Mouse (Mus musculus): ENCODE results near the gene Adamts17.

The Adamts17 gene

DNA sequence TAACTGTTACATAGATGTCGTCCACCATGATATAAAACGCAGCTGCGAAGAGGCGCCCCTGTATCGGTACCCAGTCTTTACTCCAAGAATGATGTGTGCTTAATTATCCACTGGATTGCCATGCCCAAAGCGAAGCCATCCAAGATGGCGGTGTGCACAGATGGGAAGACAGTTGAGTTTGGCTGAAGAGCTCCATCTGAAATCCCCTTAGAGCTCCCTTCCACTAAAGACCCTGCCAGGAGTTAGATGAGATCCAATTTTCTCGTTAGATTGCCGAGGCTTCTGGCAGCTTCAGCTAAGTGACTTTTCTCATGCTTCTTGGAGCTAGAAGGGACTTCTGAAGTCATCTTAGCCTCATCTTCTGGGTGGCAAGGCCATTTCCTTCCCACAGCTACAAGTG, 136.8 kb downstream of the Adamts17 start:
- DNase-seq: no peak

DNA sequence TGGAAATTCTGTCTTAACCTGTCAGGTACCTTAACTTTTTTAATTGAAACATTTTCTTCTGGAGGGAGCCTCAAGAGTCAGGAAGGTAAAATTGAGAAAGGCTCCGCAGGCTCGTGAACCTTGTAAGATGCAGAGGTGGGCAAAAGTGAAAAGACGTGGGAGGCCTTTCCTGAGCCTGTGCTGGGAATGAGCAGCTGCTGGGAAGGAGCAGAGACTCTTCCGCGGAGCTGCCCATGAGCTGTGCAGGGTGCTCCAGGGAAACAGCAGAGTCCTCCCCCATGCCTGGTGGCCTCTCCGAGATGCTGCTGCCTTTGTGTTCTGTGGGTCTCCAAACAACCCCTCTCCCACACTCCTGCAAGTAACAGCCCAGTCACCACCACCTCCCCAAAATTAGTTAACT, 142.1 kb downstream of the Adamts17 start:
- no peak for DNase-seq

DNA sequence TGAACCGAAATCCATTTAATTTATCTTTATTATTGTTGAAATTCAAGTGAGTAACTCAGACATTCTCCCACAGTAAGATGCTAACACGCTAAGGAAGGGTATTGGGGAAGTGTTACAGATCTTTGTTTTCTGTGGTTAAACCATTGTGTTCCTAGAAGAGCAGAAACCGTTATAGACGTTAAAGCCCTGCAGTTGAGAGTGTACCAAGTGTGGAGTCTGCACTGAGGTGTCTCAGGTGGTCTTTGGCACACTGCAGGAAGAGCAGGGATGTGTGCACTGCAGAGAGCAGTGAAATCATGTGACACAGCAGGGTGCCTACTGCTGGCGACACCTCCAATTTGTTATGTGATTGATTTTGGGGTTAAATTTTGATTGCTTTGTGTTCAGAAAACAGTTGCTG, 142.5 kb downstream of the Adamts17 start:
- no peak for DNase-seq

DNA sequence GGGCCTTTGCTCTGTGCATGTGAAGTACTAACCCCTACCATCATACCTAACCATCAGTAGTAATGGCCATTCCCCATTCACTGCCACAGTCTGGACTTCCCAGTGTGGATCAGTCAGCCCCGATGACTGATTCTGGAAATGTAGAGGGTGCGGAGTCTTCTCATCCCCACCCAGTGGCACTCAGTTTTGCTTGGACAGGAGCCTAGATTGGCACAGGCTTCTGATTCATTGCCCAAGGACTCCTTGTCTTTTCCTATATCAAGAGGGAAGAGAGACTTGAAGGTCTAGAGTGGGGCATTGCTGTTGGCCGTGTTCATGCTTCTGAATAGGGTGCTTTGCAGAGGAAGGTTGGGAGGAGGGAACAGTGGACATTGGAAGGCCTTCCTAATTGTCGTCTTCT, 148.1 kb downstream of the Adamts17 start:
- no peak for DNase-seq

DNA sequence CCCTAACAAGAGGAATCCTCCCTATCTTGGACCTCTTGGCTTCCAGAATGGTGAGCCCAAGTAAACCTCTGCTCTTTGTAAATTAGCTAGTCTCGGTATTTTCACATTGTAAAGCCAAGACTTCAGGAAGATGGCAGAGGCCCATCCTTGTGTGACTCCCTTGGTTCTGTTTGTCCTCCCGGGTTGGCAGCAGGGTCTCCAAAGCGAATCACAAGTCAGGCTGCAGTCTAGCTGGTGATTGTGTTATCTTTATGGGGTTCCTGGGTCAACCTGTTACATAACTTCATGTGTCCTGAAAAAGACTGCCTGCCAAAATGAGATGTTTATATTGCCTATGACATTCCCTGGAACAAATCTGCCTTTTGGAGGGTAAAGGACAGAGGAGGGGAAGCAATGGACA, 148.9 kb downstream of the Adamts17 start:
- DNase-seq: no peak

DNA sequence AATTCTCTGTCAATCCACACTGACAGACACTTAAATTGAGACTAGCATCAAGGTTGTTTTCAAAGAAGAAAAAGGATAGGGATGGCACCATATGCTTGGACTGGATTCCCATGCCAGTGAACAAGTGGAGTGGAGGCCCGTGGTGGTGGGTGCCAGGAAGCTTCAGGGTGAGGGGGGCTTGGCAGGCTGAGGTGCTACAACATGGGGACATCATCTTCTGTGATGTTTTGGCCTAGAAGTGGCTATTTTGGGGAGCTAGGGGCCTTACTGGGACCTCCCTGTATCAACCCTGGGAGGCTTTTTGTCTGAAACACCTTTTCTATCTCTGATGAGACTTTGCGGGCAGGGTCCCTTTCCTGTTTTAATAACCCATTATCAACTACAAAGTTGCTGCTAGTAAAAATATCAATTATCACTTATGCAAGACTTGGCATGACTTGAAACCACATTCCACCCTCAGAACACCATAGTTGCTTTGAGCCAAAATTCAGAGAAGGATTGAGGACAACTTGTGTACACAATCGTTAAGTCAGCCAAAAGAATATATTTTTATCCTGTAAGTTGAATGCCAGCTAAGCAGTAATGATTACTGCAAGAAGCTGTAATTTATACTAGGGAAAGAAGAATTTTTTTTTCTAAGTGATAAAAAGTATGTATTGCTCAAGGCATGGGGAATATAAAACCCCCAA, 150.0 kb downstream of the Adamts17 start:
- DNase-seq: peak in 1 of 2 experiments; percentile 59

DNA sequence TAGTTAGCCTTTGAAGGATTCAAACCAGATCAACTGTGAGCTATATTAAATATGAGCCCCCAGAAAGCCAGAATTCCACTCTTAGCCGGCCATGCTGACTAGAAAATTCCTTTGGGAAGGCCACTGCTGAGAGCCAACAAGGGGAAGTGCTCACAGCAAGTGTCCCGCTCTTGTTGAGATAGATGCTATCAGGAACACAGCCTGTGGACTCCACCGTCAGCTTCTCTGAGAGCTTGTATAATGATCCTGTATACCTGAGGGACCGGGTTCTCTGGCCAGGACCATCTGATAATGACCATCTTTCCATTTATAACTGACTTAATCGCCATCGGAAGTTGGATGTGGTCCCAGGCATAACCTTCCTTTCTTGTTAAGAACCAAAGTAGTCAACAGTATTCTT, 159.3 kb downstream of the Adamts17 start:
- no peak for DNase-seq

DNA sequence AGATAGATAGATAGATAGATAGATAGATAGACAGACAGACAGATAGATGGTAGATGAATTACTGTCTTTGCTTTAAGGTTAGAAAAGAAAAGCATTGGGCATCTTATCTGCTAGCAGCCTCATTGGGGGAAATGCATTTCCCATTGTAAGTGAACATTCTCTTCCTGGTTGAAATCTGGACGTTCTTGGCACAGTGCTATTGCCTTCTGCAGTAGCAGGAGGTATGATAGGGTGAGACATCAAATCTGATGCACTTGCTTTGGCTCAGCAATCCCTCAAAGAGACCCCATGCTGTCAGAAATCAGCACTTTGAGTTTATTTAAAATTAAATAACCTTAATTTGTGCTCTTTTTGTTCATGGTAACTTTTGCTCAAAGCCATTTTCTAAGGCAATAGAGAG, 164.1 kb downstream of the Adamts17 start:
- DNase-seq: no peak

DNA sequence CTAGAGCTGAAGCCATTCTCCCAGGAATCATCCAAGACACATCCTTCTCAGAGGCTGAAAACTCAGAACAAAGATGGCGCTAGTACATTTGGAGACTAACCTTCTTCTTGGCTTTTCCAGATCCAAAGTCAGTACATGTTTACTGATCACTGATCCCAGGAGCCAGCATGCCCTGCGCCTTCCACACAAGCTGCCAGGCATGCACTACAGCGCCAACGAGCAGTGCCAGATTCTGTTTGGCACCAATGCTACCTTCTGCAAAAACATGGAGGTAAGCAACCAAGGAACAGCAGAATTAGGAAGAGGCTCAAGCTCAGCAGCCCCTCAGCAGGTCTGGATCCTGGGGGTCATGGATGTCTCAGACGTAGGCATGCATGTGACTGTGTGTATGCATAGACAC, 164.7 kb downstream of the Adamts17 start:
- DNase-seq: no peak

DNA sequence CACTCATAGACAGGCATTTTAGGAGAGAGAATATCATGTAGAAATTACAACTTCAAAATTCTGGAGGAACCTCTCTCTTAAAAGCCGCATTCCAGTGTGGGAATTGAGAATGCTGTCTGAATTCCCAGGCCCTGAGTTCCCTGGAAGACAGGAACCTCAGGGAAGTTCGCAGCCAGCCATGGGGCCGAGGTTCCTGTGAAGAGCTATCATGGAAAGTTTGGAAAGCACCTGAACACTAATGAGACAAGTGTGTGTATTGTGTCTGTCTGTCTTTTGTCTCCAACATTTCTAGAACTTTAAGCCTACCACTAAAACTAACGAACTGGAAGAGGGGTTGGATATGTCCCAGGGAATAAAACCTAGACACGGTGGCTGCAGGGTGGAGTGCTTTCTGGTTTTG, 170.3 kb downstream of the Adamts17 start:
- DNase-seq: no peak

DNA sequence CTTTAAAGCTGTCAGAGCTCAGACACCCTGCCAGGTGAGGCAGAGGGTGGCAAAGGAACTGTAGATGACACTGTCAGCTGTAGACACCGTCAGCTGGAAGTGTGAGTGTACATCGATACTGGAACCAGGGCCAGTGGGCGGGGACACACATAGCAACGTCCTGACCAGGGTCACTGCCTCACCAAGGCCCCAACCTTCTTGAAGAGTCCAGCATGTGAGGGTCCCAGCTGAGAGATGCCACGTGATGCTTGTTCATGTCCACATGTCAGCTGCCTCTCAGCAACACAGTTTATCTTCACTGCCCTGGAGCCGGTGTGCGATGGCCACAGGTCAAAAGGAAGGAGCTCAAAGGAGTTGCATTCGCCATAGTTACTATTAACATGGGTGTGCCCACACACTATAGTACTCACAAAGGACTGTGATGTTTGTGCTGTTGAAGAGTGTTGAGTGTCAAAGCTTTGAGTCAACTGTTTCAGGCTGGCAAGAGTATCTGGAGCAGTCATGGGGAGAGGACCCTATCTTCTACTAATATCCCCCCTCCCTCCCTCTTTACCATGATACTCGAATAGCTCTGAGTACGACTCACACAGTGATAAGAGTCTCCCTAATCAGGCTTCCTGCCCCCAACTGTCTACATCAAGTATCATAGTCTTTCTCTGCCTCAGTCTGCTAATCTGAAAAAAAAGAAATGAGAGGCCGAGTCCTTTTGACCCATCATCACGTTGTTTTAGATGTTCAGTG, 172.6 kb downstream of the Adamts17 start:
- DNase-seq: peak in 1 of 2 experiments; percentile 42

DNA sequence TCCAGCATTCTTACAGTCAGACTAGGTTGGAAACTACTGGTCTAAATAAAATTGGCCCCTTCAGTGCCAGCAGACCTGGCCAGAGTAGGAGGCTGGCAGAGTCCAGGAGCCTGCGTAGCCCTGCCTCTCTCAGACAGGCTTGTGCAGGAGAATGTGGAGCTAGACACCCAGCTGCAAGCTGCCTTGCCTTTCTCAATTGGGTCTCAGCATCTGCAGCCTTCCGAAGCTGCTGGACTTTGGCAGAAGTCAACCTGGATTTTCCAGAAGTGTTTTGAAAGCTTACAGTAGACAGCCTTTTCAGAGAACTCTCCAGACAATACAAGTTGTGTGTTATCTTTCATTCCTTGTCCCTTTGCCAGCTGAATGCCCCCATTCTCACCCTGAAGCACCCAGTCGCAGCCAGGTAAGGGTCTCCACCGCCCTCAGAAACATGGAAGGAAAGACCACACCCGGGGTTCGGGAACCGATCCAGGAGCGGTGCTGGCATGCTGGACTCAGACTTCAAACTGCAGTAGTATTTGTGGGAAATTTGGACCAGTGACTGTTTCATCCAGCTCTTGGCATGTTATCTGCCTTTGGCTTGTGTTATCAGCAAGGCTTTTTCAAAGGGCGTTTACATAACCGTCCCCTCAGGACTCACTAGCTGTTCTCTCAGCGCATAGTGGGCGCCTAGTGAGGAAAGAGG, 173.8 kb downstream of the Adamts17 start:
- DNase-seq: peak in 1 of 2 experiments; percentile 45

DNA sequence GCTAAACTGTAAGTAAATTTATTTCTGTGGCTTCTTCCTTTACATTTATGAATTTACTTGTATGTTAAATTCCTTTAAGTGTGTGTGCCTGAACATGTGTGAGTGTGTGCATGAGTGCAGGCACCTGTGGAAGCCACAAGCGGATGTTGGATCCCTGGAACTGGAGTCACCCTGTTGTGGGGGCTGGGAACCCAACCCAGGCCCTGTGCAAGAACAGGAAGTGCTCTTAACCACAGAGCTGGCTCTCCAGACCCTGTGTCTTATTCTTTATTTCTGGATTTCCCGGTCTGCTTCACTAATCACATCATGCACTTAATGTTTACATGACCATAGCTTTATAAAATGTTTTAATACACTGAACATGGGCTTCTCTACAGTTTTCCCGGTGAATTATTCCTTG, 180.4 kb downstream of the Adamts17 start:
- no peak for DNase-seq

DNA sequence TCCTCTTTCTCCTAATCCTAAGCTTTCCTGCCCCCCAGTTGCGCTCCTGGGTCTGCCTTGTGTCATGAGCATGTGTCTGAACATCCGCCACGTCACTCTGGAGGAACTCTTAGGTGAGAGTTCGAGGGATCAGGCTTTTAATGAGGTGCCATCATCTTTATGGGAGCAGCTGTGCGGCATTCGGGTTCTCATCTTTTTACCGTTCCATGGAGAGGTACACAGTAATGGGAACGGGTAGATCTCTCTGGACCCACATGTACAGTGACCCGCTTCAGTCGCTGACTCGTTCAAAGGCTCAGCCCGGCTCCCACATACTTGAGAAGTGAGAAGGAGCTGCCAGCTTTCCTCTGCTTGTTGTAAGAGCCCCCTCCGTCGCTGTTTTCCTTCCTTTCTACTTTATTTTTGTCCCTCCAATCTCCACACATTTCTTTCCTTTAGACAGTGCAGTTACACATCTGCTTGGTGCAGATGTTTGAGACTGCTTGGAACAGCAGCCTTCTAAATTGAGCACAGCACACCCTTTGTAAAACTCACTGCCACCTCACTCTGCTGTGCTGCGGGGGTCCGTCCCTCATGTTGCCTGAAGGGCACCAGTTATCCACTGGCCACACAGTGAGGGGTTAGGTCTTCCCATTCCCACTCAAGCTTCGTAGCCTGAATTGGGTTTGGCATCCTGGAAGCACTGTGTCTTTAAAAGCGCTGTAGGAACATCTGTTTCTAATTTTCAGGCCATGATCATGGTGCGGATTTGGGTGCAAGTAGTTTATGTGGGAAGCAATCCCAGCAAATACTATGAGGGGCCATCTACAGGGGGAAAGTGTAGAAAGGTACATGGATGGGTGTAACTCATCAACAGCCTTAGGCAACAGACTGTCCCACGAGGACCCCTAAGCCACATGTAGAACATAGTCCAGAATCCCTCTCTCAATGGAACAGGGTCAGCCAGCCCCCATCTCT, 186.9 kb downstream of the Adamts17 start:
- DNase-seq: no peak

DNA sequence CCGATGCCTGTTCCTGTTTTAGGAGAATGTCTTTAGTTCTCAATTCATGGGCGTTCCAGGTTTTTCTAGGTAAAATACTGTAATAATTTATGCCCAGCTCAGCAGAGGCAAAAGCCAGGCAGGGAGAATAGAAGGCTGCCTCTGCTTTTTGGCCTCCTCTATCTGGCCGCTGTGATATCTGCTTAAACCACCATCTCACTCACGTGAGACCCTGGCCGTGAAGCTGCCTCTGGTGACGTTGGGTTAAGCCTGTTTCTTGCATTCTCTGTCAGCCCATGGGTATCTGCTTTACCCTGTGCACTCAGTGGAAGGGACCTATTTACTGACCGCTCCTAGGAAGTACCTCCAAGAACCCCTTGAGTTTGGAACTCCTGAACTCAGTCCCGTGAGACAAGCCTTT, 187.7 kb downstream of the Adamts17 start:
- no peak for DNase-seq

DNA sequence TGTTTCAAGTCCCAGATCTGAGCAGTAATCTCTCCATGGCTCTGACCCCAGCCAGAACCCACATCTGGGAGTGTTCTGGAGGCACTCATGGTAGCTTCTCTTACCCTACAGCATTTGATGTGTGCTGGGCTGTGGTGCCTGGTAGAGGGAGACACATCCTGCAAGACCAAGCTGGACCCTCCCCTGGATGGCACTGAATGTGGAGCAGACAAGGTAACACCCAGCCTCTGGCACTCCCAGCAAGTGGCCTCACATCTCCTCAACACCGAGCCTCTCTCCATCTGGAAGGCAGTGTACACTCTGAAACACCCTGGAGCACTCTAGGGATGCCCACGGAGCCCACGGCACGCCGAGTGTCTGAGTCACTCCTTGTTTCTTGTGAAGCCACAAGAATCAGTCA, 188.2 kb downstream of the Adamts17 start:
- DNase-seq: no peak

DNA sequence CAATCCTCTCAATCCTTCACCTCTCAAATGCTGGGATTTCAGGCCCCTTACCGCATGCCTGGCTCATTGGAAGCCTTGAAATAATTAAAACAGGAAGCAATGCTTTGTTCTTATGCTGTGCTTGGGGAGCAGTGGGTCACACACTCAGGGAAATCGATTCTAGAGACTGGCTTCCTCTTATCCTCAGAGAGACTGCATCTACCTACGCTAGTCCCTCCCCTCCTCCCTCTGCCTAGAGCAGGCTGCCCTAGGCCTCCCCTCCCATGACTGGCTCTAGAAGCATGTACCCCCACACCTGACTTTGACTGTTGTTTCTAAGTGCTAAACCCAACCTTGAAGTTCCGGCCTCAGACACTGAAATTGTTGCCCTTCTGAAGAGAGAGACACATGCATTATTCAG, 189.4 kb downstream of the Adamts17 start:
- no peak for DNase-seq

DNA sequence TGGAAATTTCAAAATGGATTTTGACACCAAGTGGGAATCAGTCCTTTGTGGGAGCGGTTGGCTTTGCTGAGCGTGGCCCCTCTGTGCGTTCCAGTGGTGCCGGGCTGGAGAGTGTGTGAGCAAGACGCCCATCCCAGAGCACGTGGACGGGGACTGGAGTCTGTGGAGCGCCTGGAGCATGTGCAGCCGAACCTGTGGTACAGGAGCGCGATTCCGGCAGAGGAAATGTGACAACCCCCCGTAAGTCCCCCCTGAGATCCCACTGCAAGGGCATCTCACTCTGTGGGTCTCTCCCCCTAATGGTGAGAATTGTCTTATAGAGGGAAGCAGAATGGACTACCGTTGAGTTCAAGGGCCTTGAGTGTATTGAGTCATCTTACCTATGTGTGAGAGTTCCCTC, 189.9 kb downstream of the Adamts17 start:
- no peak for DNase-seq

DNA sequence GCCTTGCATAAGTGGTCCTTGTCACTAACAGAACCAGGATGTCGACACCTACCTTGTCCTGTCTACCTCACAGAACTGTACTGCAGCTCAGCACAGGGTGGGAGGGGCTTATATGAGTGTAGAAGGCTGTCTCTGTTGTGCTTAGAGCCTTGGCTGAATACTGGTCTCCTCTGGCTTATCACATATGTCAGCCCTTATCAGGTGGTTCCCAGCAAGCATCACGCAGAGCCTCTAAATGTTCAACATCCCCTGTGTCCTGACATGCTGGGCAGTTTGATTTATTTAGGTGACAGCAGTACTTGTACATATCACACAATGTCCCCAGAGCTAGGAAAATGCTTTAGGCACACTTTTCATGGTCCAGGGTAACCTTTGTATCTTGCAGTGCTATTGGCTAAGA, 191.7 kb downstream of the Adamts17 start:
- no peak for DNase-seq

DNA sequence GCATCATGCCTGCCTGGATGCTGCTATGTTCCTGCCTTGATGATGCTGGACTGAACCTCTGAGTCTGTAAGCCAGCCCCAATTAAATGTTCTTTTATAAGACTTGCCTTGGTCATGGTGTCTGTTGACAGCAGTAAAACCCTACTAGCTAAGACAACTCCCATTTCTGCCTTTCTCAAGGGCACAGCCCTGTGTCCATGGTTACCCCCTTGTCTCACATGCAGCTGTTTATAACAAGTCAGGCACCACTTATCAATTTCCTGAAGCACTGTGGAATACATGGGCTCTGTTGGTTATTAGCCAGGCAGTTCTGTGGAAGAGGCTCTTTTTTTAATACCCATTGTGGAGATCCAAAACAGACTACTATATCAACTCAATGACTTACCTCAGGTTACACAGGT, 193.1 kb downstream of the Adamts17 start:
- no peak for DNase-seq

DNA sequence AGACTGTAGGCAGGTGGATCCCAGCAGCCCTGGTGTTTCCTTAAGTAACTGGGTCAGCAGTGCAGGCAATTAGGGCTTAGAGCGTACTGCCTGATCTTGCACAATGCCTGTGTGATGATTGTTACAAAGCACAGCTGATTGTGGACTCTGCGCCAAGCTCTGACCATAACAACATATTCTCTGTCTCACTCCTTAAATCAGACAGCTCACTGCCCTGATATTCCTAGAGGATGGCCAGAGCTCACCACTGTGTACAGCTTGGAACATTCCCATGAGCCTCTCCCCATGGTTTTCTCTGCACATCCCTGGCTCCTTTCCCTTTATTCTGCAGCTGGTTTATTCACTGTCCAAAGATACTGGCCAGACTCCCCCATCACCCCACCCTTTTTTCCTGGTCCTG, 194.8 kb downstream of the Adamts17 start:
- DNase-seq: peak; percentile 53 to 80

DNA sequence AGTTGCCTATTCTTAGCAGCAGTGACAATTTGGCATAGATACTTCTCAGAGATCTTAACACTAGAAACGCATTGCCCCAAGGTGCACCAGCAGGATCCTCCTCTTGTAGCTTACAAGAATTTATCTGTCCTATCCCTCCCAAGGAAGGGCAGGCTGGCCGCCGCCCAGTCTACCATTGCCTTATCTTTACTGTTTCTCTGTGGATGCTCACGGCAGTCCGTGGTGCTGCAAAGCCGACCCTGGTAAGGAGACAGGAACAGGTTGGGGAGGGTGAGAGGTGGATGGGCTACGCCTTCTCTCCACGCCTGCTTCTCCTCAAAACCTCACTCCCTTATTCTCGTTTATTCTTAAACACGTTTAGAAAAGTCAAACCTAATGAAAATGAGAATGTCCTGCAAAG, 195.7 kb downstream of the Adamts17 start:
- DNase-seq: no peak

DNA sequence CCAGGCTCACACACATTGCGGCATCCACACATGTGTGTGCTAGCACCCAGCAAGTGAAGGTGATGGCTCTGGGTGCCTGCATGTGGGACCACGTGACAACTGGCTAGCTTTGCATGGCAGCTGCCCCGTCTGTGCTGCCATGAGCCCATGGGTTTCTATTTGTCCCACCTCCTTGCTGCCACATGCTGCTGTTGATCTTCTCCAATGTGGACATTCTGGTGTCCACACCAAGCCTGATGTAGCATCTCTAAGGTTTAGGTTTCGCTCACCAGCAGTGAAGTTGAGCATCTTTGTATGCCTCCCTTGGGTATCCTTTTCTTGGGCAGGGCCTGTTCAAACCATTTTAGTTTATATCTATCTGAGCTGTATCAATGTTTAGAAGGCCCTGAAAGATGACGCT, 196.1 kb downstream of the Adamts17 start:
- DNase-seq: no peak
